Mouse (Mus musculus): Measurements from ENCODE around the gene Gpr152. TPM values are rescaled to one million over a fixed set of nuclear protein-coding genes. Genes with fewer than 3 reads are reported as not detected.

The Gpr152 gene
- total and polyA plus RNA-seq, 2 experiments from 2014 or later = 0.16 TPM; not detected in 1

DNA sequence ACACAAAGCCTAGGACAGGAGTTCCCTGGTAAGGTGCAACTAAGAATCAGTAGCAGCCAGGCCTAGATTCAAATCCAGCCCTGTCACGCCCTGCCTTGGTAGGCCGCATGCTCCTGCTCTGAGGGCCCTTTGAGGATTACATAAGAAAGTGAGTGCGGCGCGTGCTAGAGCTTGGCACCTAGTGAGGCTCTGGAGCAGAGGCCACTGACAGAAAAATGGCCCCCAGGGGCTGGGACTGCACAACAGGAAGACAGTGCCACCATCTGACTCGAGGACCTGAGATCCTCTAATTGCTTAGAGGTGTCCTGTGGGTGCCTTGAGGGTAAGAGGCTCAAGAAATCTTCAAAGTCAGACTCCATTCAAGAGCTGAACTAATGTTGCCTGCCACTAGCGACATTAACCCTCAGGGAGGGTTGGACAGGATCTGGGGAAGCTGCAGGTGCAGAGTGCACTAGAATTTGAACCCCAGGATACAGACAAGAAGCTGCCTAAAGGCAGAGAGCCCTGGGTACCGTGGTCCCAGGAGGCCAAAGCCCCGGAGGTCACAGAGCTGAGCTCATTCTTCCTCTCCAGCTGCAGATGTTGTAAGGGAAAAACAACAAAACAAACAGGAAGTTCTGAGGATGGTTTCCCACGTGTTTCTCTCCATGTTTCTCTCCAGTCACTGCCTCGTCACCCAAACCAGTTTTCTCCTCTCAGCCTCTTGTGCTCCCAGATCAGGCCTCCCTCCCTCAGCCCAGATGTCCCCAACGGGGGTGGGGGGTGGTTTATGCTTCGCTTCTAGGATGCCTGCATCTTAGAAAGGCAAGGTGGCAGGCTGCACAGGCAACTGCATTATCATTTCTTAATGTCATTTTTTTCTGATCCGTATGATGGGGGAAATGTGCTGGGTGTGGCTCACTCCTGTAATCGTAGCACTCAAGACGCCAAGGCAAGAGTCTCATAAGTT, 5.2 kb downstream of the Gpr152 start:
- Histone ChIP-seq H3K36me3 (ENCODE audit: insufficient read depth, low read length) (peaks cover under 1% of the 10 kb centered on the region; the same call in 1 of the 2 replicates), H3K4me2 (ENCODE audit: low read depth, low read length, poor library complexity, severe bottlenecking) (no peak overlapping the region), H3K9me3 (ENCODE audit: low read length) (no peaks in the 10 kb centered on the region), H3K9ac (replicated peaks; ENCODE audit: low read length, poor library complexity, severe bottlenecking) (no peak overlapping the region), H3K27me3 (ENCODE audit: insufficient read depth, low read length) (no peaks in the 10 kb centered on the region), H3K4me3 (ENCODE audit: low read depth, low read length) (no peak overlapping the region), H3K4me1 (ENCODE audit: insufficient read depth, low read length) (peaks cover 7% of the 10 kb centered on the region; the same call in 1 of the 2 replicates), H3K27ac (ENCODE audit: low read depth, low read length) (no peak overlapping the region)
- WGBS = 84% methylated on average over 16 of the region's 16 CpGs
- ATAC-seq (ENCODE audit: low FRiP score) (no peak), DNase-seq (ENCODE audit: low spot score) (no peak)
- no peak for TF ChIP-seq CTCF (IDR thresholded peaks at IDR 0.05)

DNA sequence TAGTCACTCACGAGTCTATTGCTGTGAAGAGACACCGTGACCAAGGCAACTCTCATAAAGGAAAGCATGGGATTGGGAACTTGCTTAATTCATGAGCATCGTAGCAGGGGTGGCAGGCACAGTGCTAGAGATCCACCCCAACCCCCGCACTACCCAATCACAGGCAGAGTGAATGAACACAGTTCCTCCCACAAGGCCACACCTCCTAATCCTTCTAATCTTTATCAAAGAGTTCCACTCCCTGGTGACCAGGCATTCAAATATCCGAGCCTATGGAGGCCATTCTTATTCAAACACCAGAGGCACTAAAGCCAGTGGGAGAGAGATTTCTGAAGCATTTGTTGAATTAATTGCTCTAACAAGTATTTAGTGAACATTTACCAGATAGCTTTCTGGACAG, 6.3 kb downstream of the Gpr152 start:
- peaks cover 7% of the 10 kb centered on the region for H3K36me3 ChIP-seq (ENCODE audit: insufficient read depth, low read length)
- 84% methylated on average over 5 of the region's 5 CpGs for WGBS
- ATAC-seq (ENCODE audit: low FRiP score) (no peak), DNase-seq (ENCODE audit: low spot score) (no peak)
- H3K9ac ChIP-seq (replicated peaks; ENCODE audit: low read length, poor library complexity, severe bottlenecking) = no peak overlapping the region
- H3K4me1 ChIP-seq (ENCODE audit: insufficient read depth, low read length) = peaks cover 7% of the 10 kb centered on the region; the same call in 1 of the 2 replicates
- no peaks in the 10 kb centered on the region for H3K9me3 ChIP-seq (ENCODE audit: low read length)
- no peak overlapping the region for H3K4me2 ChIP-seq (ENCODE audit: low read depth, low read length, poor library complexity, severe bottlenecking)
- no peaks in the 10 kb centered on the region for H3K27me3 ChIP-seq (ENCODE audit: insufficient read depth, low read length)
- no peak overlapping the region for H3K27ac ChIP-seq (ENCODE audit: low read depth, low read length)
- H3K4me3 ChIP-seq (ENCODE audit: low read depth, low read length) = no peak overlapping the region
- no peak for TF ChIP-seq CTCF (IDR thresholded peaks at IDR 0.05)

GRCm38 (mm10) chr19:4146366-4147021, 6.9 kb downstream of the Gpr152 start:
- DNase-seq (ENCODE audit: low spot score) (no peak), ATAC-seq (ENCODE audit: low FRiP score) (no peak)
- H3K27ac ChIP-seq (ENCODE audit: low read depth, low read length) = no peak overlapping the region
- H3K4me3 ChIP-seq (ENCODE audit: low read depth, low read length) = no peak overlapping the region
- peaks cover 12% of the 10 kb centered on the region for H3K36me3 ChIP-seq (ENCODE audit: insufficient read depth, low read length)
- H3K4me2 ChIP-seq (ENCODE audit: low read depth, low read length, poor library complexity, severe bottlenecking) = no peak overlapping the region
- H3K27me3 ChIP-seq (ENCODE audit: insufficient read depth, low read length) = no peaks in the 10 kb centered on the region
- no peak for TF ChIP-seq CTCF (IDR thresholded peaks at IDR 0.05)
- H3K4me1 ChIP-seq (ENCODE audit: insufficient read depth, low read length) = peaks cover 7% of the 10 kb centered on the region; the same call in 1 of the 2 replicates
- WGBS = 63% methylated on average over 12 of the region's 12 CpGs
- H3K9me3 ChIP-seq (ENCODE audit: low read length) = no peaks in the 10 kb centered on the region
- H3K9ac ChIP-seq (replicated peaks; ENCODE audit: low read length, poor library complexity, severe bottlenecking) = no peak overlapping the region

GRCm38 (mm10) chr19:4147022-4147405, 7.4 kb downstream of the Gpr152 start:
- TF ChIP-seq CTCF (IDR thresholded peaks at IDR 0.05) = no peak
- ATAC-seq (ENCODE audit: low FRiP score) (no peak), DNase-seq (ENCODE audit: low spot score) (no peak)
- 33% methylated on average over 3 of the region's 3 CpGs for WGBS
- Histone ChIP-seq H3K4me2 (ENCODE audit: low read depth, low read length, poor library complexity, severe bottlenecking) (no peak overlapping the region), H3K27me3 (ENCODE audit: insufficient read depth, low read length) (no peaks in the 10 kb centered on the region), H3K4me1 (ENCODE audit: insufficient read depth, low read length) (peaks cover 7% of the 10 kb centered on the region; the same call in 1 of the 2 replicates), H3K27ac (ENCODE audit: low read depth, low read length) (no peak overlapping the region), H3K9ac (replicated peaks; ENCODE audit: low read length, poor library complexity, severe bottlenecking) (no peak overlapping the region), H3K9me3 (ENCODE audit: low read length) (no peaks in the 10 kb centered on the region), H3K4me3 (ENCODE audit: low read depth, low read length) (no peak overlapping the region), H3K36me3 (ENCODE audit: insufficient read depth, low read length) (peaks cover 15% of the 10 kb centered on the region)

GRCm38 (mm10) chr19:4147782-4148490, 8.3 kb downstream of the Gpr152 start:
- H3K9ac ChIP-seq (replicated peaks; ENCODE audit: low read length, poor library complexity, severe bottlenecking) = peak overlapping the region; percentile 94; the same call in 1 of the 2 replicates
- peak overlapping the region; percentile 88 for H3K4me3 ChIP-seq (ENCODE audit: low read depth, low read length)
- no peak for TF ChIP-seq CTCF (IDR thresholded peaks at IDR 0.05)
- no peaks in the 10 kb centered on the region for H3K27me3 ChIP-seq (ENCODE audit: insufficient read depth, low read length)
- peak overlapping the region; percentile 91 for H3K4me2 ChIP-seq (ENCODE audit: low read depth, low read length, poor library complexity, severe bottlenecking)
- H3K9me3 ChIP-seq (ENCODE audit: low read length) = no peaks in the 10 kb centered on the region
- WGBS = 28% methylated on average over 9 of the region's 9 CpGs
- H3K36me3 ChIP-seq (ENCODE audit: insufficient read depth, low read length) = peaks cover 16% of the 10 kb centered on the region
- DNase-seq (ENCODE audit: low spot score) (no peak), ATAC-seq (ENCODE audit: low FRiP score) (no peak)
- H3K27ac ChIP-seq (ENCODE audit: low read depth, low read length) = peak overlapping the region; percentile 43; the same call in 1 of the 2 replicates
- peaks cover 7% of the 10 kb centered on the region; the same call in 1 of the 2 replicates for H3K4me1 ChIP-seq (ENCODE audit: insufficient read depth, low read length)
